Mouse (Mus musculus) erythroblast, embryonic 14.5 days (primary cell): ENCODE measurements at regions not wholly inside any gene's neighbourhood (a gene's known extent, or its start where the extent isn't known, plus 50 kb on each side); places are given as distances from the start of the nearest gene placed in this dataset.

Source experiments
- GATA1 ChIP-seq: IDR thresholded peaks from 2 replicates; pipeline ENCODE4 v1.6.1; 2012; ENCODE audit warnings: low read length, inconsistent platforms, mixed read lengths
- TAL1 ChIP-seq: IDR thresholded peaks from 3 replicates; pipeline ENCODE4 v1.6.1; 2012; ENCODE audit warnings: low read length, inconsistent platforms, mixed read lengths

DNA sequence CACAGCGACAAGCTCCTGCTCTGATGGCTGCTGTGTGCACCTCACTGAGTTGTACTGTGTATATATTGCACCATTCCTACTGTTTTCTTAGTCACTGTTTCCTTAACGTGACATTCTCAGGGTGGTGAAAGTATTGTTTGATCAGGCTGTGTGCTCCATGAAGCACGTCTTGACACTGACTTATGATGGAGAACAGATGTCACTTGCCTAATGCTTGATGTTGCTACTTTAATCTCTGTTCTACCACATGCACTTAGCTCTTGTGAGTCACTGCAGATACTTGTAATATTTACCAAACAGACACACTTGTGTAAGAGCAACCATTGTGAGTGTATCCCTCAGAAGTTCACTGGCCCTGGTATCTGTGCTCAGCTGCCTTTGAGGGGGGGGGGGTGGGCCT, 870.0 kb downstream of the Epha4 start:
- TF ChIP-seq GATA1 (no peak), TAL1 (no peak)
